ENCODE assay signal across 16 mouse cellular contexts in genomic region chr13:52918333-52918732, GRCm38 (mm10).
"Had no signal": no experiment of that assay in that cellular context is flagged by ENCODE, and none has a peak within 500 bp of the region (broad histone marks: within the 10 kb centered on the region; RNA-seq: fewer than 3 reads in every experiment).

No protein-coding gene starts in this region.

- H3K27ac ChIP-seq: neural tube, embryonic 13.5 days; neural tube, embryonic 15.5 days; stomach, embryonic 15.5 days; stomach, postnatal 0 days had no signal

- H3K4me3 ChIP-seq: neural tube, embryonic 13.5 days; neural tube, embryonic 15.5 days; stomach, embryonic 15.5 days had no signal

- H3K4me1 ChIP-seq: stomach, embryonic 15.5 days had no signal

- DNase-seq: retina, postnatal 1 day; right cerebral cortex, adult 18-20 months; right cerebral cortex, postnatal 14 days; right cerebral cortex, postnatal 25 days; right cerebral cortex, postnatal 4 days; spleen, adult 18-20 months; thymus, adult 18-20 months; thymus, adult 2 months; thymus, postnatal 14 days; thymus, postnatal 25 days; thymus, postnatal 36 days; thymus, postnatal 4 days had no signal

- H3K9ac ChIP-seq: neural tube, embryonic 13.5 days; neural tube, embryonic 15.5 days; stomach, embryonic 15.5 days had no signal

- H3K36me3 ChIP-seq: neural tube, embryonic 13.5 days; stomach, embryonic 15.5 days had no signal

- H3K4me2 ChIP-seq: neural tube, embryonic 13.5 days; neural tube, embryonic 15.5 days; stomach, embryonic 15.5 days had no signal

- H3K27me3 ChIP-seq: neural tube, embryonic 13.5 days; neural tube, embryonic 15.5 days; stomach, embryonic 15.5 days had no signal

- H3K9me3 ChIP-seq: neural tube, embryonic 13.5 days; neural tube, embryonic 15.5 days; stomach, embryonic 15.5 days had no signal
